Mouse (Mus musculus) adipose tissue, adult 10 weeks (tissue): ENCODE data around the gene Gm2000. TPM values are rescaled to one million over a fixed set of nuclear protein-coding genes. Genes with fewer than 3 reads are reported as not detected.

Experiments
- polyA plus RNA-seq: library from polyadenylated mRNA; stranded (reverse); fragments of 350-450 nt; fragmentation: Illumina TruSeq; extraction: RNeasy Lipid Tissue Mini Kit (QIAGEN cat#74804); gene quantifications from one replicate; pipeline ENCODE4 v1.2.3, GENCODE M21; 2014; ENCODE audit warnings: low read depth, low replicate concordance

Gene Gm2000
- polyA plus RNA-seq = 271 TPM

GRCm38 (mm10) chr1:156365740-156366139 lies at the start of gene Gm2000:
Gene Gm2000 (plus strand): TSS chr1:156366040.

Other genes with a start within 250 kb of the Gm2000 start
- not detected for gene Fam163a, start 161.0 kb upstream of the Gm2000 start, polyA plus RNA-seq
- gene Tdrd5, start 62.4 kb upstream of the Gm2000 start, polyA plus RNA-seq = 1.6 TPM
- 0.09 TPM for gene Nphs2, start 55.3 kb upstream of the Gm2000 start, polyA plus RNA-seq
- gene Axdnd1, start 55.1 kb downstream of the Gm2000 start, polyA plus RNA-seq = 5.6 TPM
- gene Soat1, start 108.3 kb downstream of the Gm2000 start, polyA plus RNA-seq = 12.8 TPM
- 3.6 TPM for gene Gm10031, start 158.0 kb downstream of the Gm2000 start, polyA plus RNA-seq
- 10.7 TPM for gene Abl2, start 192.7 kb downstream of the Gm2000 start, polyA plus RNA-seq